Mouse (Mus musculus): ENCODE data around the gene Cgas. TPM values are rescaled to one million over a fixed set of nuclear protein-coding genes. Genes with fewer than 3 reads are reported as not detected.

The Cgas gene
- total RNA-seq, 1 experiment = 1.7 TPM

DNA sequence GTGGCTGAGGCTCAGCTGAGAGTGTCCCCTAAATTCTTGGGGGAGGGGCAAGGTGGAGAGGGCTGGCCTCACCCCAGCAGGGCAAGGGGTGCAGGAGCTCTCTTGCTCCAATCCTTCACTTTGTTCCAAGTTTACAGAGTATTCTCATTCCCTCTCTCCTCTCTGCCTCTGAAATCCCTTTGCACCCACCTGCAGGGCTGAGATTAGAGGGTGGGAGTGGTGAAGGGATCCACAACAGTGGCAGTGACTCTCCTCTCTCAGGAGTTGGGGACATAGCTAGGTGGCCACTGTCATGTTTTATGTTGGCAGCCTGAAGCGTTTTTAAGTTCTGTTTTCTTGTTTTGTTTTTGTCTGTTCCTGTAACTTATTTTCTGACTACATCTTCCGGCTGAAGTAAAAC lies 13.5 kb downstream of the Cgas start:
- no peaks in the 10 kb centered on the region for H3K9me3 ChIP-seq (ENCODE audit: control insufficient read depth, insufficient read depth, low read depth, low read length)
- peak overlapping the region; percentile 19; the same call in 1 of the 2 replicates for H3K27ac ChIP-seq (ENCODE audit: insufficient read depth, low read depth, low read length, poor library complexity, severe bottlenecking)
- no peaks in the 10 kb centered on the region; a peak in 1 of 4 replicates for H3K4me1 ChIP-seq (ENCODE audit: control insufficient read depth in 2 of 2, insufficient read depth in 2 of 2, low read length in 2 of 2, poor library complexity in 1 of 2)
- TF ChIP-seq ZNF384 (IDR thresholded peaks at IDR 0.05; ENCODE audit: low read depth, low read length) (no peak), ZC3H11A (IDR thresholded peaks at IDR 0.05; ENCODE audit: borderline replicate concordance, low read depth, low read length) (no peak), HCFC1 (IDR thresholded peaks at IDR 0.05; ENCODE audit: borderline replicate concordance, insufficient read depth, low read length) (no peak)
- no peaks in the 10 kb centered on the region for H3K36me3 ChIP-seq (ENCODE audit: control insufficient read depth, insufficient read depth, low read length, poor library complexity, severe bottlenecking)
- no peak overlapping the region for H3K9ac ChIP-seq (ENCODE audit: insufficient read depth, low read depth, low read length, poor library complexity, severe bottlenecking)
- in situ Hi-C loops (cut with MboI; ENCODE audit: low sequenced_read_pairs in 2 of 2, unreplicated experiment in 2 of 2) = no loop called here
- no peak overlapping the region for H3K4me3 ChIP-seq (ENCODE audit: insufficient read depth in 1 of 2, low read depth in 1 of 2, low read length in 2 of 2, poor library complexity in 1 of 2, severe bottlenecking in 1 of 2)
- DNase-seq (ENCODE audit: low read depth, low spot score) = no peak

DNA sequence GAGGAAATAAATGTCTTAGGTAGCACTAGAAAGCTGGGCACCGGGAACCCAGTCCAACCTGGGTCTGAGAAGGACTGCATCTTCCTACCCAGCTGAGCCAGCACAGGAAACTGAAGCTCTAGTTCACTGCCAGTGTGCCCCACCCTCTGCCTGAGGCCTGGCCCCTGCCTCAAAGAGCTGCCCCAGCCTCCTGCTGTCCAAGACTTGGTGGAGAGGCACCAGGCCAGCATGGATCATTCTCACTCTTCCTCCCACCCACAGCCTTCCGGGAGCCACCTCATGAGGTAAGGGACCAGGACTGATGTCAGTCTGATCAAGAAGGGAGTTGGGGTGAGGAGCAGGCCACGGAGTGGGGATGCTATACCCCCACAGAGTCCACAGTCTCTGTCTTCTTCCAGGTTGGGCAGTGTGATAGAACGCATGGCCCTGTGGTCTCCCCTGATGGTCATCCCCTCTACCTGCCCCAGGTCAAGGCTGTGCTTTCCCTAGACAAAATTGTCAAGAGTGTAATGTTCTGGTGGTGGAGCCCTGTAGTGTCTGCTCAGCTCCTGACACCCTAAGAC lies 14.1 kb downstream of the Cgas start:
- Histone ChIP-seq H3K4me1 (ENCODE audit: control insufficient read depth in 2 of 2, insufficient read depth in 2 of 2, low read length in 2 of 2, poor library complexity in 1 of 2) (no peaks in the 10 kb centered on the region; a peak in 1 of 4 replicates), H3K9ac (ENCODE audit: insufficient read depth, low read depth, low read length, poor library complexity, severe bottlenecking) (no peak overlapping the region), H3K9me3 (ENCODE audit: control insufficient read depth, insufficient read depth, low read depth, low read length) (no peaks in the 10 kb centered on the region), H3K27ac (ENCODE audit: insufficient read depth, low read depth, low read length, poor library complexity, severe bottlenecking) (no peak overlapping the region), H3K4me3 (ENCODE audit: insufficient read depth in 1 of 2, low read depth in 1 of 2, low read length in 2 of 2, poor library complexity in 1 of 2, severe bottlenecking in 1 of 2) (no peak overlapping the region), H3K36me3 (ENCODE audit: control insufficient read depth, insufficient read depth, low read length, poor library complexity, severe bottlenecking) (no peaks in the 10 kb centered on the region)
- in situ Hi-C loops (cut with MboI; ENCODE audit: low sequenced_read_pairs in 2 of 2, unreplicated experiment in 2 of 2) = no loop called here
- DNase-seq (ENCODE audit: low read depth, low spot score) = no peak
- TF ChIP-seq HCFC1 (IDR thresholded peaks at IDR 0.05; ENCODE audit: borderline replicate concordance, insufficient read depth, low read length) (no peak), ZC3H11A (IDR thresholded peaks at IDR 0.05; ENCODE audit: borderline replicate concordance, low read depth, low read length) (no peak), CHD2 (IDR thresholded peaks at IDR 0.05; ENCODE audit: low read depth, low read length) (no peak), MAFK (IDR thresholded peaks at IDR 0.05; ENCODE audit: insufficient read depth, low read depth, low read length) (no peak), ZNF384 (IDR thresholded peaks at IDR 0.05; ENCODE audit: low read depth, low read length) (no peak)

DNA sequence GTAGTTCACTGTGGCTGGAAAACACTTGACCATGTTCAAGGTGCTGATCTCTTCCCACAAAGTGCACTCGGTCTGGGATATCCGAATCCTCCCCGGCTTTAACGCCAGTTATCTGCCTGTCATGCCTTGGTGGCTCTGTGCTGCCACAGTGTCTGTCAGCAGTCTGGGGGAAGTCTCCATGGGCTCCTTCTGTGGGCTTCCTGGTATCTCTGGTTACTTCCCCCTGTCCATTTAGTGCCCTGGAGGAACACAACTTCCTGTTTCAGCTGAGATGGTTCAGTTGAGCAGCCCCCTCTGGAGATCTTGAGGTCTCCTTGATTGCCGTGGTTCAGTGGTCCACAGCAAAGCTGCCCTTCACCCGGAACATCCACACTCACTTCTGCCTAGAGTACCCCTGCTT lies 14.9 kb downstream of the Cgas start:
- TF ChIP-seq HCFC1 (IDR thresholded peaks at IDR 0.05; ENCODE audit: borderline replicate concordance, insufficient read depth, low read length) (no peak), ZC3H11A (IDR thresholded peaks at IDR 0.05; ENCODE audit: borderline replicate concordance, low read depth, low read length) (no peak), ZNF384 (IDR thresholded peaks at IDR 0.05; ENCODE audit: low read depth, low read length) (no peak), CHD2 (IDR thresholded peaks at IDR 0.05; ENCODE audit: low read depth, low read length) (no peak), MAFK (IDR thresholded peaks at IDR 0.05; ENCODE audit: insufficient read depth, low read depth, low read length) (no peak)
- no peak overlapping the region for H3K9ac ChIP-seq (ENCODE audit: insufficient read depth, low read depth, low read length, poor library complexity, severe bottlenecking)
- in situ Hi-C loops (cut with MboI; ENCODE audit: low sequenced_read_pairs in 2 of 2, unreplicated experiment in 2 of 2) = no loop called here
- no peak overlapping the region for H3K27ac ChIP-seq (ENCODE audit: insufficient read depth, low read depth, low read length, poor library complexity, severe bottlenecking)
- no peaks in the 10 kb centered on the region; a peak in 1 of 4 replicates for H3K4me1 ChIP-seq (ENCODE audit: control insufficient read depth in 2 of 2, insufficient read depth in 2 of 2, low read length in 2 of 2, poor library complexity in 1 of 2)
- H3K36me3 ChIP-seq (ENCODE audit: control insufficient read depth, insufficient read depth, low read length, poor library complexity, severe bottlenecking) = no peaks in the 10 kb centered on the region
- no peak overlapping the region for H3K4me3 ChIP-seq (ENCODE audit: insufficient read depth in 1 of 2, low read depth in 1 of 2, low read length in 2 of 2, poor library complexity in 1 of 2, severe bottlenecking in 1 of 2)
- H3K9me3 ChIP-seq (ENCODE audit: control insufficient read depth, insufficient read depth, low read depth, low read length) = no peaks in the 10 kb centered on the region
- DNase-seq (ENCODE audit: low read depth, low spot score) = no peak

DNA sequence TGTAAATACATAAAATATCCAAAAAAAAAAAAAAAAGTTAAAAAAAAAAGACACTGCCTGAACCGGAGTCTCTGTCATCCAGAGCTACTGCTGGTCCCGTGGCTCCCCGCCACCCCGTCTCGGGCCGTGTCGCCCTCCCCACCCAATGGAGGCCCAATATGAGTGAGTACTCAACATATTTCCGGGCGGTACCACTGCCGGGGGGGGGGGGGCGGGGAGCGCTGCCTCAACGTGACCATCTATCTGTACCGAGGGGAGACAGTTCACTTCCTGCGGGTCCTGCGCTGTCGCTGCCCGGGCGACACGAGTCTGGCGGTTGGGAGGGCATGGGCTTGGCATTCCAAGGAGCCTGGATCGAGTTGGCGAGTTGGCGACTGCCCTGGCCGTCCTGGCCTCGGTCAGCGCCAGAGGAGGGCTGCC lies 15.7 kb downstream of the Cgas start:
- Histone ChIP-seq H3K27ac (ENCODE audit: insufficient read depth, low read depth, low read length, poor library complexity, severe bottlenecking) (no peak overlapping the region), H3K9ac (ENCODE audit: insufficient read depth, low read depth, low read length, poor library complexity, severe bottlenecking) (peak overlapping the region; percentile 51; the same call in 1 of the 2 replicates), H3K4me3 (ENCODE audit: insufficient read depth in 1 of 2, low read depth in 1 of 2, low read length in 2 of 2, poor library complexity in 1 of 2, severe bottlenecking in 1 of 2) (peak overlapping the region; percentile 50 to 57; a peak in 3 of 4 replicates), H3K4me1 (ENCODE audit: control insufficient read depth in 2 of 2, insufficient read depth in 2 of 2, low read length in 2 of 2, poor library complexity in 1 of 2) (no peaks in the 10 kb centered on the region; a peak in 1 of 4 replicates), H3K9me3 (ENCODE audit: control insufficient read depth, insufficient read depth, low read depth, low read length) (no peaks in the 10 kb centered on the region), H3K36me3 (ENCODE audit: control insufficient read depth, insufficient read depth, low read length, poor library complexity, severe bottlenecking) (no peaks in the 10 kb centered on the region)
- no peak for DNase-seq (ENCODE audit: low read depth, low spot score)
- in situ Hi-C loops (cut with MboI; ENCODE audit: low sequenced_read_pairs in 2 of 2, unreplicated experiment in 2 of 2) = no loop called here
- TF ChIP-seq HCFC1 (IDR thresholded peaks at IDR 0.05; ENCODE audit: borderline replicate concordance, insufficient read depth, low read length) (no peak), ZNF384 (IDR thresholded peaks at IDR 0.05; ENCODE audit: low read depth, low read length) (no peak), MAFK (IDR thresholded peaks at IDR 0.05; ENCODE audit: insufficient read depth, low read depth, low read length) (no peak), CHD2 (IDR thresholded peaks at IDR 0.05; ENCODE audit: low read depth, low read length) (no peak), ZC3H11A (IDR thresholded peaks at IDR 0.05; ENCODE audit: borderline replicate concordance, low read depth, low read length) (no peak)

Data from ES-E14 (cell line).